14 mouse cellular contexts compared by ENCODE assay signal in genomic region chr2:143666785-143667184, GRCm38 (mm10).
"Had no signal": no experiment of that assay in that cellular context is flagged by ENCODE, and none has a peak within 500 bp of the region (broad histone marks: within the 10 kb centered on the region; RNA-seq: fewer than 3 reads in every experiment).

No protein-coding gene starts in this region.

- H3K27ac ChIP-seq: liver, embryonic 14.5 days; lung, embryonic 15.5 days; midbrain, embryonic 10.5 days; midbrain, embryonic 12.5 days; midbrain, embryonic 15.5 days; neural tube, embryonic 12.5 days had no signal

- H3K27me3 ChIP-seq: lung, embryonic 15.5 days; midbrain, embryonic 12.5 days; midbrain, embryonic 15.5 days; neural tube, embryonic 12.5 days had no signal

- H3K36me3 ChIP-seq: lung, embryonic 15.5 days; midbrain, embryonic 10.5 days; midbrain, embryonic 12.5 days; midbrain, embryonic 15.5 days; neural tube, embryonic 12.5 days had no signal

- DNase-seq: lung, adult 2 months; lung, postnatal 14 days; lung, postnatal 4 days; right cerebral cortex, postnatal 14 days; thymus, adult 2 months; thymus, postnatal 25 days; thymus, postnatal 4 days had no signal

- H3K4me3 ChIP-seq: lung, embryonic 15.5 days; midbrain, embryonic 10.5 days; midbrain, embryonic 12.5 days; midbrain, embryonic 15.5 days; neural tube, embryonic 12.5 days had no signal

- ATAC-seq: lung, postnatal 0 days; midbrain, embryonic 15.5 days had no signal

- H3K9me3 ChIP-seq: lung, embryonic 15.5 days; midbrain, embryonic 10.5 days; midbrain, embryonic 12.5 days; midbrain, embryonic 15.5 days; neural tube, embryonic 12.5 days had no signal

- H3K9ac ChIP-seq: liver, embryonic 14.5 days; lung, embryonic 15.5 days; midbrain, embryonic 12.5 days; midbrain, embryonic 15.5 days; neural tube, embryonic 12.5 days had no signal

- H3K4me1 ChIP-seq: lung, embryonic 15.5 days; midbrain, embryonic 10.5 days; midbrain, embryonic 12.5 days; midbrain, embryonic 15.5 days; neural tube, embryonic 12.5 days had no signal

- H3K4me2 ChIP-seq: lung, embryonic 15.5 days; midbrain, embryonic 12.5 days; midbrain, embryonic 15.5 days; neural tube, embryonic 12.5 days had no signal
